Mouse (Mus musculus) adrenal gland, postnatal 10 days (tissue): ENCODE results near the gene Ddost. TPM values are rescaled to one million over a fixed set of nuclear protein-coding genes. Genes with fewer than 3 reads are reported as not detected.
A peak's percentile ranks its signal among the peaks of the same experiment; 100 is the strongest.
"Not testable (repeated sequence)": the region's sequence is repeated elsewhere in the genome, so short reads cannot be mapped to it uniquely, and the experiment has no call there.

Source experiments
- DNase-seq: peaks from one replicate; pipeline ENCODE4 v3.0.0; 2021; ENCODE audit warnings: mixed read lengths
- total RNA-seq, 2 experiments: library from RNA; stranded (reverse); gene quantifications; 2 replicates each; pipeline ENCODE4 v1.2.3; 2021

Ddost gene
- total RNA-seq, 2 experiments from 2014 or later, result 118 to 129 TPM

- DNase-seq, result peak; percentile 61
Measured at GRCm38 (mm10) chr4:138311595-138311994, 7.1 kb downstream of the Ddost start.

GRCm38 (mm10) chr4:138312105-138312504, 7.6 kb downstream of the Ddost start:
- DNase-seq, result no peak

- DNase-seq, result no peak
Measured at GRCm38 (mm10) chr4:138313021-138313420, 8.5 kb downstream of the Ddost start.

- DNase-seq, result no peak
Measured at GRCm38 (mm10) chr4:138313795-138314194, 9.3 kb downstream of the Ddost start.

- DNase-seq, result no peak
Measured at GRCm38 (mm10) chr4:138315781-138316180, 11.3 kb downstream of the Ddost start.

- DNase-seq, result no peak
Measured at GRCm38 (mm10) chr4:138316369-138316768, 11.8 kb downstream of the Ddost start.

GRCm38 (mm10) chr4:138318509-138319266, 14.2 kb downstream of the Ddost start:
- peak; percentile 75 for DNase-seq

- DNase-seq, result peak; percentile 91
Measured at GRCm38 (mm10) chr4:138319508-138319907, 15.0 kb downstream of the Ddost start.

- DNase-seq, result no peak
Measured at GRCm38 (mm10) chr4:138320711-138321110, 16.2 kb downstream of the Ddost start.

- DNase-seq, result no peak
Measured at GRCm38 (mm10) chr4:138321488-138321887, 17.0 kb downstream of the Ddost start.

GRCm38 (mm10) chr4:138322692-138323091, 18.2 kb downstream of the Ddost start:
- DNase-seq, result no peak

GRCm38 (mm10) chr4:138323753-138324152, 19.2 kb downstream of the Ddost start:
- no peak for DNase-seq

- no peak for DNase-seq
Measured at GRCm38 (mm10) chr4:138324451-138324850, 19.9 kb downstream of the Ddost start.

- DNase-seq, result peak; percentile 98
Measured at GRCm38 (mm10) chr4:138325466-138326076, 21.0 kb downstream of the Ddost start.

- DNase-seq, result peak; percentile 96
Measured at GRCm38 (mm10) chr4:138326077-138326695, 21.7 kb downstream of the Ddost start, which contains the start of gene Pink1. Gene Pink1, minus strand, starts transcription at chr4:138326307.

GRCm38 (mm10) chr4:138327155-138327554, 22.6 kb downstream of the Ddost start:
- not testable (repeated sequence) for DNase-seq

GRCm38 (mm10) chr4:138327891-138328470, 23.5 kb downstream of the Ddost start:
- DNase-seq, result no peak

- DNase-seq, result no peak
Measured at GRCm38 (mm10) chr4:138330264-138330671, 25.7 kb downstream of the Ddost start.

- no peak for DNase-seq
Measured at GRCm38 (mm10) chr4:138331647-138332046, 27.1 kb downstream of the Ddost start.

- no peak for DNase-seq
Measured at GRCm38 (mm10) chr4:138333135-138333534, 28.6 kb downstream of the Ddost start.

GRCm38 (mm10) chr4:138335036-138335435, 30.5 kb downstream of the Ddost start:
- DNase-seq, result peak; percentile 28

GRCm38 (mm10) chr4:138335648-138336047, 31.1 kb downstream of the Ddost start:
- no peak for DNase-seq

GRCm38 (mm10) chr4:138336876-138337275, 32.3 kb downstream of the Ddost start:
- no peak for DNase-seq
